Mouse (Mus musculus) embryonic fibroblast, embryonic 13.5 days (primary cell): ENCODE data around the gene Uevld. TPM values are rescaled to one million over a fixed set of nuclear protein-coding genes. Genes with fewer than 3 reads are reported as not detected.
"Not testable (repeated sequence)": the region's sequence is repeated elsewhere in the genome, so short reads cannot be mapped to it uniquely, and the experiment has no call there.

ENCODE experiments used
- H3K27ac ChIP-seq: 2 replicates; pipeline ENCODE4 v1.5.1; 2012; ENCODE audit warnings: low read length, control low read depth, inconsistent platforms; ENCODE audit not compliant: insufficient read depth
- H3K4me1 ChIP-seq: 2 replicates; pipeline ENCODE4 v1.6.1; 2011; ENCODE audit warnings: low read length; ENCODE audit not compliant: control insufficient read depth, insufficient read depth
- H3K4me3 ChIP-seq: 2 replicates; pipeline ENCODE4 v1.5.1; 2011; ENCODE audit warnings: mild to moderate bottlenecking, control low read depth, low read length; ENCODE audit not compliant: insufficient read depth
- CTCF ChIP-seq: IDR thresholded peaks from 2 replicates; pipeline ENCODE4 v1.5.1; 2011; ENCODE audit warnings: mild to moderate bottlenecking, control low read depth, low read length, moderate library complexity, borderline replicate concordance; ENCODE audit not compliant: insufficient read depth
- POLR2A ChIP-seq: IDR thresholded peaks from 2 replicates; pipeline ENCODE4 v1.6.1; 2011; ENCODE audit warnings: low read depth, mild to moderate bottlenecking, control low read depth, low read length, moderate library complexity
- polyA plus RNA-seq: library from polyadenylated mRNA; stranded (reverse); fragments of >200 nt; gene quantifications from 2 replicates; pipeline ENCODE4 v1.2.4, GENCODE M21; 2011; ENCODE audit warnings: low read depth; ENCODE audit not compliant: missing spikeins, insufficient read length

The Uevld gene
- polyA plus RNA-seq, 1 experiment, result 24.8 TPM

DNA sequence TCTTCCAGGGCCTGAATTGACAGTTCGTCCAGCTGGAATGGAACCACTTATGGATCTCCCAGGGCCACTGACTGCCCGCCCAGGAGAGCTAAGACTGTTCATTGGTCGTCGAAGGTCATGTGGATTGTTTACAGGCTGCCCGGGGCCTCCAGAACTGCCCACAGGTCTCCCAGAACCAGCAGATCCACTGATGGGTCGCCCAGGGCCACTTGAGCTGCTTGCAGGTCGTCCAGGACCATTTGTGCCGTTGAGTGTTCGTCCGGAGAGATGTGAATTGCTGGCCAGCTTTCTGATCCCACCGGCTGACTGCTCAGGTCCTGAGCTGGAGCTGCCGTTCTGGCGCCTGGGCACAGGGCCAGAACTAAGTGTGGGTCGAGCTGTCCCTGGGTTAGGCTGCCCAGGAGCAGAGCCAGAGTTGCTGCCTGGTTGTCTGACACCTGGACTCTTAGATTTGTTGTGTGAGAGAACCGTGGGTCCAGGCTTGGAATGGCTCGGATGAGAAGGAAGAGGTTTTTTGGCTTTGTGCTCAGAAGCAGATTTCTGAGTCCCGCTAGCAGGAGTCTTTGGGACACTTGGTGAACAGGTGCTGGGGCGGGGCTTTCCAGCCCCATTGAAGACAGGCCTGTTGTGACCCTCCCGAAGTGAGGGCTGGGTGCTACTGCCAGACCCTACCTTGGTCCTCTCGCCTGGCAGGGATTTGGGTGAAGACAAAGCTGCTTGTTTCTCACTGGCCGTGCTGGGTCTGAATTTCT, 39.5 kb upstream of the Uevld start:
- H3K4me3 ChIP-seq, result no peak overlapping the region
- H3K27ac ChIP-seq, result no peak overlapping the region
- H3K4me1 ChIP-seq, result peaks cover 14% of the 10 kb centered on the region
- TF ChIP-seq CTCF (no peak), POLR2A (no peak)

DNA sequence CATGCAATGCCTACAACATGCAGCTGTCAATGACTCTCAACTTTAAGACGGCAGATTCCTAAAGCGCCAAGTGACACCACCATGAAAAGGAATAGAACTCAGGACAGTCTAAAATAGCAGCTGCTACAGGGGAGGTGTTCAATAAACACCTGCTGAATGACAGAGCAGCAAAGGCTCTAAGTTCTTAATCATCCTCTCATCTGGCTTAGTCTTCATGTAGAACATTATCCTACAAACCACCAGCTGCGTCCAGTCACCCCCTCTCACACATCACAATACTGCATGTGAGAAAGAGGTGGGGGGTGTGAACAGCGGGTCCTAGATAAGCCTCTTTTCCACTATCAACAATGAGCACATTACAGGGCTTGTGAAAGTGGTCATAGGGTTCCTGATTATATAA, 38.7 kb upstream of the Uevld start:
- no peak overlapping the region for H3K4me3 ChIP-seq
- H3K4me1 ChIP-seq, result peaks cover 9% of the 10 kb centered on the region
- TF ChIP-seq POLR2A (no peak), CTCF (no peak)
- H3K27ac ChIP-seq, result no peak overlapping the region

GRCm38 (mm10) chr7:46995558-46995957, 37.2 kb upstream of the Uevld start:
- Histone ChIP-seq H3K4me3 (no peak overlapping the region), H3K4me1 (0 out of 2 replicates have a peak, but pooled peaks cover 2% of the 10 kb centered on the region), H3K27ac (no peak overlapping the region)
- TF ChIP-seq CTCF (no peak), POLR2A (no peak)

GRCm38 (mm10) chr7:46993079-46993478, 34.8 kb upstream of the Uevld start:
- no peak for TF ChIP-seq CTCF
- H3K4me1 ChIP-seq, result no peaks in the 10 kb centered on the region
- no peak overlapping the region for H3K4me3 ChIP-seq
- no peak overlapping the region for H3K27ac ChIP-seq

- not testable (repeated sequence) for H3K4me1 ChIP-seq, H3K27ac ChIP-seq, H3K4me3 ChIP-seq
Measured at GRCm38 (mm10) chr7:46989387-46989786, 31.1 kb upstream of the Uevld start.

- no peak for TF ChIP-seq POLR2A
- TF ChIP-seq CTCF, result no peak
- H3K27ac ChIP-seq, result no peak overlapping the region
Measured at GRCm38 (mm10) chr7:46987073-46987472, 28.7 kb upstream of the Uevld start.

DNA sequence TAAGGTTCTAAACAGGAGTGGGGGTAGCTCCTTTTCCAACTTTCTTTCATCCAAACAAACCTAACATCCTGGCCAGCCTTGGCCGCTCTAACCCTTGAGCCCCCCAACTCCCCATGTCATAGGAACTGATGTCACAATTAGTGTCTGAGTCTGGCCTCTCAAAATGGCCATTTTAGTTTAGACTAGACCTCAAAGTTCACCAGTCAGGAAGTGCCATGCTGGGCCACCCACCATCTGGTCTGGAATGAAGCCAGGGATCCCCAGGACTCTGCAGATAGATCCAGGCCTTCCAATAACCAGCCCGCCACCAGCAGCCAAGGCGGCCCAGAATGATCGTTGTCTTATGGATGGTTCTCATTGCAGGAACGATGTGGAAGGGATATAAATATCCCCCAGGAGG, 28.3 kb upstream of the Uevld start:
- no peaks in the 10 kb centered on the region for H3K4me1 ChIP-seq
- TF ChIP-seq POLR2A (no peak), CTCF (no peak)
- no peak overlapping the region for H3K27ac ChIP-seq
- no peak overlapping the region for H3K4me3 ChIP-seq

More at GRCm38 (mm10) chr7:46987073-46987472, 28.7 kb upstream of the Uevld start:
- Histone ChIP-seq H3K4me3 (no peak overlapping the region), H3K4me1 (no peaks in the 10 kb centered on the region)

- no peak for TF ChIP-seq CTCF
- TF ChIP-seq POLR2A, result no peak
- Histone ChIP-seq H3K4me1 (no peaks in the 10 kb centered on the region), H3K27ac (no peak overlapping the region), H3K4me3 (no peak overlapping the region)
Measured at GRCm38 (mm10) chr7:46985718-46986505, 27.6 kb upstream of the Uevld start.

GRCm38 (mm10) chr7:46983280-46983679, 25.0 kb upstream of the Uevld start, which contains the start of gene Gm9999:
Gene Gm9999 (plus strand): TSS chr7:46983580.
- Histone ChIP-seq H3K27ac (no peak within 1 kb of the TSS), H3K4me3 (no peak within 1 kb of the TSS), H3K4me1 (no peaks in the 10 kb centered on the region)
- TF ChIP-seq POLR2A, result no peak
- no peak for TF ChIP-seq CTCF

DNA sequence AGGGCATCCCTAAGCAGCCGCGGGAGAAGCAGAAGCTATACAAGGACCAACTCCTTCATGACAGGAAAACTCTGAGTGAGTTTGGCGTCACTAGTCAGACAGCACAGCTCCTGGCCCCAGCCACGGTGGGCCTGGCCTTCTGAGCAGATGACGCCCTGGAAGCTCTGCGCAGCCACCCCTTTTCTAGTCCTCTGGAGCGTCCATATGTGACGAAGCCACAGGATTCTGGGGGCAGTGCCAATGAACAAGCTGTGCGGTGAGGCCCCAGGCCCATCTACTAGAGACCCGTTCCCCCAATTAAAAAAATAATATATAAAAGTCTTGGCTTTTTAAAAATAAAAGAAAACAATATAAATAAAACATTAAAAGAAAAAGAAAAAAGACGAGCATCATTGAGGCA, 17.1 kb upstream of the Uevld start:
- no peaks in the 10 kb centered on the region for H3K4me1 ChIP-seq
- TF ChIP-seq POLR2A (no peak), CTCF (no peak)
- no peak overlapping the region for H3K27ac ChIP-seq
- H3K4me3 ChIP-seq, result no peak overlapping the region

GRCm38 (mm10) chr7:46974648-46975047, 16.3 kb upstream of the Uevld start:
- Histone ChIP-seq H3K27ac (no peak overlapping the region), H3K4me3 (no peak overlapping the region), H3K4me1 (no peaks in the 10 kb centered on the region)
- TF ChIP-seq CTCF (no peak), POLR2A (no peak)
